In genomic region chr9:66881858-66882257, GRCm38 (mm10) we compare ENCODE assay signal across 20 mouse cellular contexts. TPM values are rescaled to one million over a fixed set of nuclear protein-coding genes. Genes with fewer than 3 reads are reported as not detected.
DNase-seq lines count a peak whose midpoint lies in the region; ATAC-seq and TF ChIP-seq lines count a peak whose summit lies in the region.
"Had no signal": no experiment of that assay in that cellular context is flagged by ENCODE, and none has a peak within 500 bp of the region (broad histone marks: within the 10 kb centered on the region; RNA-seq: fewer than 3 reads in every experiment).

No protein-coding gene starts in this region.

- H3K4me2 ChIP-seq in liver, embryonic 12.5 days, result no peak overlapping the region
- H3K4me2 ChIP-seq: forebrain, embryonic 12.5 days; hindbrain, embryonic 14.5 days; intestine, embryonic 15.5 days; limb, embryonic 13.5 days; lung, embryonic 15.5 days had no signal

- H3K4me1 ChIP-seq in bone marrow macrophage, adult 2 months (ENCODE audit: control insufficient read depth, insufficient read depth, low read length), result peaks cover 69% of the 10 kb centered on the region
- H3K4me1 ChIP-seq in liver, embryonic 12.5 days, result peaks cover 55% of the 10 kb centered on the region

- H3K36me3 ChIP-seq in liver, embryonic 12.5 days, result peaks cover 8% of the 10 kb centered on the region; the same call in 1 of the 2 replicates
- H3K36me3 ChIP-seq: forebrain, embryonic 12.5 days; intestine, embryonic 15.5 days; lung, embryonic 15.5 days had no signal

- no peaks in the 10 kb centered on the region for H3K9me3 ChIP-seq in liver, embryonic 12.5 days (replicated peaks)
- H3K9me3 ChIP-seq: forebrain, embryonic 12.5 days; intestine, embryonic 15.5 days; limb, embryonic 13.5 days; lung, embryonic 15.5 days had no signal

- WGBS in liver, embryonic 12.5 days (ENCODE audit: insufficient replicate concordance), result 73% methylated on average over 3 of the region's 3 CpGs

- no peak for ATAC-seq in liver, embryonic 12.5 days
- peak; percentile 51 for ATAC-seq in megakaryocyte progenitor cell, adult 5-6 weeks (replicated peaks; ENCODE audit: poor library complexity)
- ATAC-seq: intestine, embryonic 15.5 days; midbrain, embryonic 16.5 days; Patski had no signal

- intact Hi-C loops in left cerebral cortex, adult 2 months (cut with DNase I), result loop anchor here (2.0 kb wide), 1 partner anchor 37 kb away; the partner anchor contains the start of gene Rab8b

- H3K27me3 ChIP-seq in liver, embryonic 12.5 days (replicated peaks), result no peaks in the 10 kb centered on the region
- H3K27me3 ChIP-seq: forebrain, embryonic 12.5 days; intestine, embryonic 15.5 days; limb, embryonic 13.5 days; lung, embryonic 15.5 days; Patski had no signal

- peak; percentile 60 for DNase-seq in lung, postnatal 36 days
- DNase-seq in lung, postnatal 25 days (ENCODE audit: low spot score), result no peak
- no peak for DNase-seq in heart, postnatal 4 days
- DNase-seq in left cerebral cortex, adult 2 months (ENCODE audit: extremely low spot score in 1 of 2, low spot score in 2 of 2), result no peak
- DNase-seq: adrenal gland, postnatal 10 days; cerebellum, adult 2 months; gastrocnemius, postnatal 25 days; heart, postnatal 10 days; right cerebral cortex, postnatal 14 days had no signal

- no peak for TF ChIP-seq CTCF in bone marrow macrophage, adult 2 months (IDR thresholded peaks at IDR 0.05; ENCODE audit: low read depth, low read length)
- TF ChIP-seq CTCF in left cerebral cortex, adult 2 months (IDR thresholded peaks at IDR 0.05), result no peak

- peak overlapping the region; percentile 31 for H3K4me3 ChIP-seq in bone marrow macrophage, adult 2 months (ENCODE audit: insufficient read depth, low read length)
- no peak overlapping the region for H3K4me3 ChIP-seq in liver, embryonic 12.5 days
- H3K4me3 ChIP-seq in left cerebral cortex, adult 2 months, result no peak overlapping the region
- H3K4me3 ChIP-seq: forebrain, embryonic 12.5 days; intestine, embryonic 15.5 days; limb, embryonic 13.5 days; lung, embryonic 15.5 days had no signal

- H3K27ac ChIP-seq in bone marrow macrophage, adult 2 months (ENCODE audit: insufficient read depth, low read depth, low read length), result peak overlapping the region; percentile 89
- peak overlapping the region; percentile 61; the same call in 1 of the 2 replicates for H3K27ac ChIP-seq in liver, embryonic 12.5 days
- no peak overlapping the region; the same call in 1 of the 2 replicates for H3K27ac ChIP-seq in left cerebral cortex, adult 2 months
- H3K27ac ChIP-seq: forebrain, embryonic 12.5 days; hindbrain, embryonic 14.5 days; intestine, embryonic 15.5 days; kidney, postnatal 0 days; limb, embryonic 13.5 days; lung, embryonic 15.5 days had no signal

- H3K9ac ChIP-seq in liver, embryonic 12.5 days, result no peak overlapping the region
- H3K9ac ChIP-seq: forebrain, embryonic 12.5 days; hindbrain, embryonic 14.5 days; intestine, embryonic 15.5 days; limb, embryonic 13.5 days; lung, embryonic 15.5 days had no signal

- TF ChIP-seq POLR2A in bone marrow macrophage, adult 2 months (IDR thresholded peaks at IDR 0.05; ENCODE audit: borderline replicate concordance, low read depth, low read length), result no peak

RNA-seq across cellular contexts. Expression of gene Rab8b, which starts 37.6 kb away (rescaled TPM):
- polyA plus RNA-seq in bone marrow macrophage, adult 2 months (2012; ENCODE audit: insufficient read depth, insufficient read length, missing spikeins), result 160 and 169 TPM in 2 replicates
- 39.4 and 42.2 TPM in 2 replicates for polyA plus RNA-seq in liver, embryonic 12.5 days (2016; fragmentation: Nextera tagmentation; extraction: Ambion mirVana)
- total RNA-seq in megakaryocyte progenitor cell, adult 5-6 weeks (2015), result 45.6 and 48.8 TPM in 2 replicates
- 78.3 and 81.2 TPM in 2 replicates for total RNA-seq in megakaryocyte progenitor cell, adult 5-6 weeks (2017)
- total RNA-seq in heart, postnatal 4 days (2021), result 10 to 100 TPM; 17.8 to 18.5 TPM
- 10 to 100 TPM; 30.7 to 32.1 TPM for total RNA-seq in left cerebral cortex, adult 2 months (2021)

RNA-seq across cellular contexts. Expression of gene Aph1c, which starts 47.3 kb away (rescaled TPM):
- polyA plus RNA-seq in bone marrow macrophage, adult 2 months (2012; ENCODE audit: insufficient read depth, insufficient read length, missing spikeins), result 93.9 and 111 TPM in 2 replicates
- 0.87 and 1.3 TPM in 2 replicates for polyA plus RNA-seq in liver, embryonic 12.5 days (2016; fragmentation: Nextera tagmentation; extraction: Ambion mirVana)
- total RNA-seq in megakaryocyte progenitor cell, adult 5-6 weeks (2015), result 4.1 and 7.4 TPM in 2 replicates
- total RNA-seq in megakaryocyte progenitor cell, adult 5-6 weeks (2017), result 0.96 and 3.0 TPM in 2 replicates
- 1 to 10 TPM; 1.2 to 1.8 TPM for total RNA-seq in heart, postnatal 4 days (2021)
- total RNA-seq in left cerebral cortex, adult 2 months (2021), result 1 to 10 TPM; 5.8 TPM
